Mouse (Mus musculus) stomach, postnatal 0 days (tissue): ENCODE measurements around the gene Il17a.

ENCODE experiments used
- CTCF ChIP-seq: IDR thresholded peaks from 2 replicates; pipeline ENCODE4 v1.5.1; 2016; ENCODE audit warnings: antibody characterized with exemption, low read depth, mild to moderate bottlenecking, moderate library complexity
- EP300 ChIP-seq: optimal IDR thresholded peaks from 2 replicates; pipeline ENCODE3; 2016; ENCODE audit warnings: antibody characterized with exemption

- TF ChIP-seq CTCF (no peak), EP300 (no peak)
Measured at GRCm38 (mm10) chr1:20685393-20685792, 45.3 kb upstream of the Il17a start.
